10 mouse cellular contexts compared by ENCODE assay signal in genomic region chr8:108726541-108727241, GRCm38 (mm10).
DNase-seq lines count a peak whose midpoint lies in the region; ATAC-seq lines count a peak whose summit lies in the region.
"Had no signal": no experiment of that assay in that cellular context is flagged by ENCODE, and none has a peak within 500 bp of the region (broad histone marks: within the 10 kb centered on the region; RNA-seq: fewer than 3 reads in every experiment).

No protein-coding gene starts in this region.

- H3K27ac ChIP-seq in forebrain, embryonic 10.5 days = peak overlapping the region; percentile 84
- no peak overlapping the region for H3K27ac ChIP-seq in forebrain, embryonic 16.5 days (ENCODE audit: low read length)
- H3K27ac ChIP-seq in hindbrain, embryonic 14.5 days = no peak overlapping the region
- no peak overlapping the region for H3K27ac ChIP-seq in neural tube, embryonic 13.5 days (replicated peaks)

- H3K4me1 ChIP-seq in forebrain, embryonic 10.5 days = peaks cover 100% of the 10 kb centered on the region
- H3K4me1 ChIP-seq in forebrain, embryonic 16.5 days (replicated peaks; ENCODE audit: control insufficient read depth, insufficient read depth, low read length) = peaks cover 24% of the 10 kb centered on the region
- peaks cover 62% of the 10 kb centered on the region for H3K4me1 ChIP-seq in hindbrain, embryonic 14.5 days (replicated peaks; ENCODE audit: control insufficient read depth, insufficient read depth, low read length)
- H3K4me1 ChIP-seq in neural tube, embryonic 13.5 days (replicated peaks) = peaks cover 97% of the 10 kb centered on the region

- WGBS in forebrain, embryonic 10.5 days = 3% methylated on average over 12 of the region's 12 CpGs
- 6% methylated on average over 12 of the region's 12 CpGs for WGBS in forebrain, embryonic 16.5 days
- 3% methylated on average over 12 of the region's 12 CpGs for WGBS in hindbrain, embryonic 14.5 days
- 6% methylated on average over 12 of the region's 12 CpGs for WGBS in neural tube, embryonic 13.5 days

- H3K27me3 ChIP-seq in forebrain, embryonic 10.5 days (ENCODE audit: poor library complexity, severe bottlenecking) = peaks cover 34% of the 10 kb centered on the region
- peaks cover 6% of the 10 kb centered on the region; the same call in 1 of the 2 replicates for H3K27me3 ChIP-seq in forebrain, embryonic 16.5 days (replicated peaks; ENCODE audit: control insufficient read depth, insufficient read depth, low read length)
- H3K27me3 ChIP-seq in hindbrain, embryonic 14.5 days (ENCODE audit: control insufficient read depth, insufficient read depth, low read length) = peaks cover 18% of the 10 kb centered on the region
- peaks cover 23% of the 10 kb centered on the region for H3K27me3 ChIP-seq in neural tube, embryonic 13.5 days

- H3K4me3 ChIP-seq in forebrain, embryonic 10.5 days = peak overlapping the region; percentile 34; the same call in 1 of the 2 replicates
- no peak overlapping the region for H3K4me3 ChIP-seq in forebrain, embryonic 16.5 days (replicated peaks; ENCODE audit: low read length)
- H3K4me3 ChIP-seq in hindbrain, embryonic 14.5 days (replicated peaks; ENCODE audit: low read length) = no peak overlapping the region
- H3K4me3 ChIP-seq in neural tube, embryonic 13.5 days = no peak overlapping the region

- no peak overlapping the region for H3K9ac ChIP-seq in forebrain, embryonic 16.5 days (replicated peaks; ENCODE audit: low read depth, low read length)
- H3K9ac ChIP-seq in hindbrain, embryonic 14.5 days = no peak overlapping the region
- no peak overlapping the region for H3K9ac ChIP-seq in neural tube, embryonic 13.5 days

- peak; percentile 80 for DNase-seq in forebrain, embryonic 10.5 days (ENCODE audit: extremely low spot score, low spot score)
- DNase-seq in kidney, postnatal 14 days = peak; percentile 29
- DNase-seq in kidney, adult 11 months = no peak
- no peak for DNase-seq in hindbrain, embryonic 14.5 days (ENCODE audit: low spot score)
- no peak for DNase-seq in cerebellum, postnatal 10 days
- DNase-seq in cerebellum, adult 11-12 months = no peak
- DNase-seq: left cerebral cortex, postnatal 4 days had no signal

- no peak overlapping the region for H3K4me2 ChIP-seq in forebrain, embryonic 16.5 days (ENCODE audit: low read length)
- H3K4me2 ChIP-seq in hindbrain, embryonic 14.5 days (replicated peaks) = peak overlapping the region; percentile 25; the same call in 1 of the 2 replicates
- H3K4me2 ChIP-seq in neural tube, embryonic 13.5 days = 0 out of 2 replicates have a peak overlapping the region, but pooled peaks have one; percentile 13

- H3K36me3 ChIP-seq in forebrain, embryonic 10.5 days (replicated peaks) = no peaks in the 10 kb centered on the region
- H3K36me3 ChIP-seq in forebrain, embryonic 16.5 days (ENCODE audit: control insufficient read depth, insufficient read depth) = no peaks in the 10 kb centered on the region
- no peaks in the 10 kb centered on the region for H3K36me3 ChIP-seq in hindbrain, embryonic 14.5 days (replicated peaks; ENCODE audit: control insufficient read depth, insufficient read depth)
- H3K36me3 ChIP-seq in neural tube, embryonic 13.5 days = no peaks in the 10 kb centered on the region

- no peaks in the 10 kb centered on the region for H3K9me3 ChIP-seq in forebrain, embryonic 10.5 days
- no peaks in the 10 kb centered on the region for H3K9me3 ChIP-seq in forebrain, embryonic 16.5 days (ENCODE audit: control insufficient read depth, low read length)
- no peaks in the 10 kb centered on the region for H3K9me3 ChIP-seq in hindbrain, embryonic 14.5 days (ENCODE audit: control insufficient read depth, low read length)
- no peaks in the 10 kb centered on the region for H3K9me3 ChIP-seq in neural tube, embryonic 13.5 days

- no peak for ATAC-seq in forebrain, embryonic 16.5 days
- ATAC-seq in hindbrain, embryonic 14.5 days (ENCODE audit: low FRiP score) = 0 out of 2 replicates have a peak, but pooled peaks have one; percentile 38
- ATAC-seq in neural tube, embryonic 13.5 days (ENCODE audit: low read depth) = no peak
- ATAC-seq: inflammation-experienced regulatory T-cells, adult 6 months had no signal

Comparison
In these comparisons a context has a peak if more than half of its experiments do, and no peak if none do; other contexts are left out.
1. DNase-seq: peak in forebrain, embryonic 10.5 days (single experiment) and kidney, postnatal 14 days (single experiment); none in kidney, adult 11 months (single experiment), hindbrain, embryonic 14.5 days (single experiment), cerebellum, postnatal 10 days (0 of 2) and cerebellum, adult 11-12 months (single experiment).